Mouse (Mus musculus): ENCODE results near the gene Hoxc4. TPM values are rescaled to one million over a fixed set of nuclear protein-coding genes. Genes with fewer than 3 reads are reported as not detected.

The Hoxc4 gene
- polyA plus RNA-seq, 1 experiment from 2014 or later, result not detected

DNA sequence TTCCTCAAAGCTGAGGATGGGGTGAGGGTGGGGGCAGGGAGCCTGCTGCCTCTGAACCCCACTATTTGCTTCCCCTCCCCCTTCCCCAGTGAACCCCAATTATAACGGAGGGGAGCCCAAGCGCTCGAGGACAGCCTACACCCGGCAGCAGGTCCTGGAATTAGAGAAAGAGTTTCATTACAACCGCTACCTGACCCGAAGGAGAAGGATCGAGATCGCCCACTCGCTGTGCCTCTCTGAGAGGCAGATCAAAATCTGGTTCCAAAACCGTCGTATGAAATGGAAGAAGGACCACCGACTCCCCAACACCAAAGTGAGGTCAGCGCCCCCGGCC lies 16.8 kb downstream of the Hoxc4 start:
- Histone ChIP-seq H3K36me3 (ENCODE audit: poor library complexity, severe bottlenecking) (no peaks in the 10 kb centered on the region), H3K27ac (no peak overlapping the region), H3K4me2 (no peak overlapping the region), H3K9ac (no peak overlapping the region), H3K27me3 (peaks cover 100% of the 10 kb centered on the region), H3K4me1 (no peaks in the 10 kb centered on the region), H3K4me3 (no peak overlapping the region), H3K9me3 (replicated peaks) (no peaks in the 10 kb centered on the region)
- ATAC-seq, result no peak
- 1% methylated on average over 14 of the region's 14 CpGs for WGBS

DNA sequence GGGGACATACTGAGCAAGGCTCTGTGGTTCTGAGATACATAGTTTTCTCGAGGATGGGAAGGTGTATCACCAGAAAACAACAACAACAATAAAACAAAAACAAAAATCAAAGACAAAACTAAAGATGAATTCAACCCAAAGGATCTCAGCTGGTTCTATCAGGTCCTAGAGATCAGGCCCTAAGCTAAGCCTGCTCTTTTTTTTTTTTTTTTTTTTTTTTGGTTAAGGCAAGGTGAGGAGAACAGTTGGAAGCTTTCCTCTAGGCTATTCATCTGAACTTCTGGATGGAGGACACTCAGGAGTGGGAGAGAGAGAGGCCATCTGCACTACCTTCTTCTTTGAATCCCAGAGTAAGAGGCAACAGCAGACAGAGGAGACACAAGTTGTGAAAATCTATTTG lies 18.8 kb downstream of the Hoxc4 start:
- Histone ChIP-seq H3K4me2 (no peak overlapping the region), H3K36me3 (ENCODE audit: poor library complexity, severe bottlenecking) (no peaks in the 10 kb centered on the region), H3K4me1 (no peaks in the 10 kb centered on the region), H3K9ac (no peak overlapping the region), H3K27me3 (peaks cover 100% of the 10 kb centered on the region), H3K27ac (no peak overlapping the region), H3K9me3 (replicated peaks) (no peaks in the 10 kb centered on the region), H3K4me3 (no peak overlapping the region)
- no peak for ATAC-seq
- 15% methylated on average over 1 of the region's 1 CpGs for WGBS

DNA sequence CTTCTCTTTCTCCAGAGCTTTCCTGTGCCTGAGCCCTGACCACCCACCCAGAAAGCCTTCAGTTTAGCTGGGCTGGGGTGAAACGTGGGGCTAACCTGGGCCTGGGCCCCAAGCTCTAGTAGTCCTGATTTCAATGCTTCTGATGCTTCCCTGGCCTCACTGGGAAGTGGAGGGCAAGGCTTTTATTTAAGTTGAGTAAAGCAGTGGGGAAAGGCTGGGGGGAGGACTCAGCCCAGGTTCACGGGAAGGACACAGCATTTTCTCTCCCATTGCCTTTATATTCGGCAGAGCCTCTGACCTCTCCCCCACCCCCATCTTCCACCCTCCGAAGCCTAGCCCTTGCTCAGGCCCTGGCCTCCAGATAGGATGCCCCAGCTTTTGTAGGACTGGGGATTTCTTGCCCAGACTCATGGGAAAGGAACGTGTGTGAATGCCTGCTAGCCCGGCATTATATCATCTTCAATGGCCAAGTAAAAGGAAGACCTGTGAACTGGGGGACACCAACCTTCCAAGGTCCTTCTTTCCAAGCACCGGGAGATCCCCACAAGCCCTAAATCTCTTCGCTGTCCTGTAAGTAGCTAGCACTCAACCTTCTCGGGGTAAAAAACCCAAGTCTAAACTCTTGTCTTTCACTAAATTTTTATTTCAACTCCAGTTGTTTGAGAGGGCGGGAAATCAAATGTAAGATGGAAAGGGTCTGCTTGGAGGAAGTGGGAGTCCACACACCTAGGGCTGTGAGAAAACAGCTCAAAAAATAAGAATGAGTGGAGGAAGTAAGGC lies 20.2 kb downstream of the Hoxc4 start:
- no peak overlapping the region for H3K4me3 ChIP-seq
- no peak overlapping the region for H3K4me2 ChIP-seq
- H3K9ac ChIP-seq, result no peak overlapping the region
- ATAC-seq, result no peak
- H3K9me3 ChIP-seq (replicated peaks), result no peaks in the 10 kb centered on the region
- H3K36me3 ChIP-seq (ENCODE audit: poor library complexity, severe bottlenecking), result no peaks in the 10 kb centered on the region
- H3K27ac ChIP-seq, result no peak overlapping the region
- WGBS, result 5% methylated on average over 10 of the region's 10 CpGs
- peaks cover 100% of the 10 kb centered on the region for H3K27me3 ChIP-seq
- no peaks in the 10 kb centered on the region for H3K4me1 ChIP-seq

DNA sequence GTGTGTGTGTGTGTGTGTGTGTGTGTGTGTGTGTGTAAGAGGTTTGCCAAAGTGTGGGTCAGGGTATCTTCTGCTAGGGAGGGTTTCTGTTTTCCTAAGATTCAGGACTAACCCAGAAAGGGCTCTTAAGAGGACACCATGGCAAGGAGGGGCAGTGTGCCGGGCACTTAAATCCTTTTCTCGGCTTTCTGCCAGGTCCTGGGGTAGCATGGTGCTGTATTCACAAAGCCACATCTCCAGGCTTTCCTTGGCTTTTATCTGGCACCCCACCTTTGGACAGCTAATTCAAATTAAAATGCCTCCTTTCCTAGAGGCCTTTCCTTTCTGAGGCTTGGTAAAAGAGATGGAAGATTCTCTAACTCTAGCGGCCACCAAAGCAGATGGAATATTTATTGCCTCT lies 20.9 kb downstream of the Hoxc4 start:
- H3K9me3 ChIP-seq (replicated peaks), result no peaks in the 10 kb centered on the region
- ATAC-seq, result no peak
- H3K4me2 ChIP-seq, result no peak overlapping the region
- no peak overlapping the region for H3K27ac ChIP-seq
- H3K36me3 ChIP-seq (ENCODE audit: poor library complexity, severe bottlenecking), result no peaks in the 10 kb centered on the region
- H3K9ac ChIP-seq, result no peak overlapping the region
- no peak overlapping the region for H3K4me3 ChIP-seq
- H3K27me3 ChIP-seq, result peaks cover 100% of the 10 kb centered on the region
- WGBS, result 2% methylated on average over 3 of the region's 3 CpGs
- no peaks in the 10 kb centered on the region for H3K4me1 ChIP-seq

DNA sequence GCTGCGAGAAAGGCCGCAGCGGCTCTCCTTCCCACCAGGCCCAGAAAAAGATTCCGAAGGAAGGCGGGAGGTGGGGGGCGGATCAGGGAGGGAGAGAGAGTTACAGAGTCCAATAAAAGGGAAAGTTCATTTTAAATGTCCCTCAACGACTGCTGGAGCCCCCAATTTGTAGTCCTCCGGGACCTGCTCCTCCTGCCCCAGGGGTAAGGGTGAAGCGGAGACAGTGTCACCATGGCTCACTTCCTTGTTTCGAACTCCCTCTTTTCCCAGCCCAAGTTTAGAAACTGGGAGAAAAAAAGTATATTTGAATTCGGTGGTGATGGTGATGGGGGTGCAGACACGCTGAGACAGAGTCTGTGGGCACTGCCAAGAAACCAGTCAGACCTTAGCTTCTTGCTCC lies 21.9 kb downstream of the Hoxc4 start:
- no peak overlapping the region for H3K9ac ChIP-seq
- no peak overlapping the region for H3K4me2 ChIP-seq
- no peak for ATAC-seq
- H3K27me3 ChIP-seq, result peaks cover 100% of the 10 kb centered on the region
- no peaks in the 10 kb centered on the region for H3K9me3 ChIP-seq (replicated peaks)
- no peak overlapping the region for H3K27ac ChIP-seq
- no peaks in the 10 kb centered on the region for H3K36me3 ChIP-seq (ENCODE audit: poor library complexity, severe bottlenecking)
- WGBS, result 2% methylated on average over 12 of the region's 12 CpGs
- no peaks in the 10 kb centered on the region for H3K4me1 ChIP-seq
- H3K4me3 ChIP-seq, result no peak overlapping the region

DNA sequence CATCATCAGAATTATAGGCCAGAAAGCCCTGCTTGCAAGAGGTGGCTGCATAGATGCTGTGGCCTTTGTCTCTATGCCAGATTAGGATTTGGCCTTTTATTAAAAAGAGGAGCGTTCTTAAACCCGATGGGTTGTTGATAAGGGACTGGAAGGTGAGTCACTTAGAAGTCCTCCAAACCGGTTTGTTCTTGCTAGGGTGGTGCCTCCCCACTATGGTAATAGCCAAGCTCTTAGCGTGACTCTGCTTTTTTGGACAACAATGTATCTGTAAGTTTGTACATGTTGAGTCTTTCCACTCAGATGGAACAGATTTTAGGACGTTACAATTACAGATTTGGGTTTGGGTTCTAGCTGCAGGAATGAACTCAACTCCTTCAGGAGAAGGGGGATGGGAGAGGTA lies 22.9 kb downstream of the Hoxc4 start:
- no peak overlapping the region for H3K4me2 ChIP-seq
- no peaks in the 10 kb centered on the region for H3K36me3 ChIP-seq (ENCODE audit: poor library complexity, severe bottlenecking)
- no peaks in the 10 kb centered on the region for H3K4me1 ChIP-seq
- WGBS, result 7% methylated on average over 5 of the region's 5 CpGs
- H3K9me3 ChIP-seq (replicated peaks), result no peaks in the 10 kb centered on the region
- no peak overlapping the region for H3K9ac ChIP-seq
- H3K27me3 ChIP-seq, result peaks cover 98% of the 10 kb centered on the region
- no peak overlapping the region for H3K27ac ChIP-seq
- H3K4me3 ChIP-seq, result no peak overlapping the region
- no peak for ATAC-seq

DNA sequence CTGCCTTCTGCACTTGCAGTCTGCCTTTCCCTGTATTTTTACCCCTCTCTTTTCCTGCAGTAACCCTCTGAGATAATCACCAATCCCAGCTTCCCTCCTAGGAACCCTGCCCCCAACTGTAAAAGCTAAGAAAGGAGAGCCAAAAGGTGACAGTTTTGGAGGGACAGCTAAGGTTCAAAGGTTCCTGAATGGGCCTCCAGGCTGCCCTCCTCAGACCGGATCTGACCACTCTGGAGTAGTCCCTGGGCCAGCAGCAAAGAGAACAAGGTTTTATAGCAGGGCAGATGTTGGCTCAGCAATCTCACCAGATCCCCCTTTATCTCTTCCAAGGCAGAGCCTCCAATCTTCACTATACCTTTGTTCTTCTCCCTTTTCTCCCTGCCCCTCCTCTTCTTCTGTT lies 23.5 kb downstream of the Hoxc4 start:
- no peak overlapping the region for H3K4me3 ChIP-seq
- H3K9me3 ChIP-seq (replicated peaks), result no peaks in the 10 kb centered on the region
- ATAC-seq, result no peak
- no peaks in the 10 kb centered on the region for H3K4me1 ChIP-seq
- H3K27me3 ChIP-seq, result peaks cover 97% of the 10 kb centered on the region
- WGBS, result 0% methylated on average over 1 of the region's 1 CpGs
- no peak overlapping the region for H3K9ac ChIP-seq
- no peaks in the 10 kb centered on the region for H3K36me3 ChIP-seq (ENCODE audit: poor library complexity, severe bottlenecking)
- no peak overlapping the region for H3K4me2 ChIP-seq
- no peak overlapping the region for H3K27ac ChIP-seq

DNA sequence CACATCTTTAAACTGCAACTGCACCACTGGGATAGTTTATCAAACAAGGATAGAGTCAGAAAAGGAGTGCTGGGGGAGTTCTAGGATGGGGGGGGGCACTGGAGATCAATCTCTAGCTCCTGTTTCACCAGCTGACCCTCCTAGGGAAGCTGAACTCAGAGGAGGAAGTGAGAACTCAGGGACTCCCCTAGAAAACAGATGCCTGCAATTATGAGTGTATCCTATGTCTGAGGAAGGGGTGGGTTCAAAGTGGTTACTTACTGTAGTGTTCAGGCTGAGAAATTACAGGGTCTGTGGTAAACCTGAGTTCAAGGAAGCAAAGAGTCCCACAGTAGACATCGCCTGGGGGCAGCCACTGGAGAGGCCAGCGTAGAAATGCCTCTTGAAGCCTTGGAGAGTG lies 32.9 kb downstream of the Hoxc4 start:
- no peak overlapping the region for H3K9ac ChIP-seq
- 83% methylated on average over 2 of the region's 2 CpGs for WGBS
- H3K36me3 ChIP-seq (ENCODE audit: poor library complexity, severe bottlenecking), result no peaks in the 10 kb centered on the region
- no peaks in the 10 kb centered on the region for H3K9me3 ChIP-seq (replicated peaks)
- no peak for ATAC-seq
- H3K27ac ChIP-seq, result no peak overlapping the region
- no peak overlapping the region for H3K4me3 ChIP-seq
- peaks cover 96% of the 10 kb centered on the region for H3K27me3 ChIP-seq
- no peak overlapping the region for H3K4me2 ChIP-seq
- H3K4me1 ChIP-seq, result no peaks in the 10 kb centered on the region

DNA sequence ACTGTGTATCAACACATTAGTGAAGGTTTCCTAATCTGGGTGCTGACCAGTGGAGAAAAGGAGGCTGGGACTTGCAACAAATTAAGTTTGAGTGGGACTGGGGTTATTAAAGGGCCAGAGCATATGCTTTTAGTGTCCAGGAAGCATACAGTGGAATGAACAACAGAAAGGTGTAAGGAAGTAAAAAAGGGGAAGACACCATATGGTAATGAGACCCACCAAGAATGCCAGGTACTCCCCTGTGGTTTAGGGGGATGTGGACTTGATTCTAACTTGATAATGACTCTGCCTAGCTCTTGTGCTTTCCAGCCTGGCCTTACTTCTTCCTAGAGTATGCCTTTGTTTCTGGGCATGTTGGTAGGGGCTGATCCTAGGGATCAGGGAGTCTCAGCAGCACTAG lies 34.5 kb downstream of the Hoxc4 start:
- Histone ChIP-seq H3K9me3 (replicated peaks) (no peaks in the 10 kb centered on the region), H3K4me1 (no peaks in the 10 kb centered on the region), H3K4me3 (no peak overlapping the region), H3K36me3 (ENCODE audit: poor library complexity, severe bottlenecking) (no peaks in the 10 kb centered on the region), H3K9ac (no peak overlapping the region), H3K4me2 (no peak overlapping the region), H3K27me3 (peaks cover 95% of the 10 kb centered on the region), H3K27ac (no peak overlapping the region)
- no peak for ATAC-seq

DNA sequence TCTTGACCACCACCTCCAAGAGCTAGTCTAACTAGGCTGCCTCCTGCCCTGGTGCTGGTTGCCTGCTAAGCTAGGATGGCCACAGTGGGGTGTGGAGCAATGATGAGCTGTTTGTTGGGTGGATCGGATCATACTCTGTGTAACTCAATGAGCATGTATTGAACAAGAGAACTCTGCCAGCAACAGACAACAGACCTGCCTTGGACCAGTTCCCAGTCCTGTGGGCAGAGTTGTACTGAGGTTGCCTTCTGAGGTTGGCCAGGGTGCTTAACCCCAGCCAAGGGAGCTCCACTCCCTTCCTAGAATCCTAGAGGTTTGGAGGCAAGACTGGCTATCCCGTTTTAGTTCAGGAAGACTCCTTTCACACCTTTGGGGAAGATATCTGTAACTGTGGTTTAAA lies 37.7 kb downstream of the Hoxc4 start:
- H3K36me3 ChIP-seq (ENCODE audit: poor library complexity, severe bottlenecking), result no peaks in the 10 kb centered on the region
- peaks cover 95% of the 10 kb centered on the region for H3K27me3 ChIP-seq
- no peak for ATAC-seq
- H3K4me1 ChIP-seq, result no peaks in the 10 kb centered on the region
- H3K9me3 ChIP-seq (replicated peaks), result no peaks in the 10 kb centered on the region
- no peak overlapping the region for H3K4me2 ChIP-seq
- no peak overlapping the region for H3K27ac ChIP-seq
- H3K9ac ChIP-seq, result no peak overlapping the region
- no peak overlapping the region for H3K4me3 ChIP-seq
- 26% methylated on average over 2 of the region's 2 CpGs for WGBS

DNA sequence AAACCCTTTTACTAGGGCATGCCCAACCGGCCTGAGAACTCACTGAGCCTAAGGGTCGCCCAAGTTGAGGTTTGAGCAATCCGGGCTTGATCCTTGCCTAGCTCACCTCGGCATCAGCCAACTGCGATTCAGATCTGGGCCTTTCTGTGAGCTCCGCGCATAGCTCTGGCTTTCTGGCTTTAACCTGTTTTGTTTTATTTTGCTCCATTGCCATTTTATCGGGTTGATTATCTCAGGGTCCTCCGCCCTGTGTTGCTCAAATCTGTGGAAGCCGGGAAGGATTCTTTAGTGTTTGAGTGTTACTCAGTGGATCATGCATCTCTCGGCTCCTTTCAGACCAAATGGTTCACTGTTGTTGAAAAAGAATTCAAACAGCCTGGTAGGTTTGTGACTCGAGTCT lies 40.0 kb downstream of the Hoxc4 start:
- no peaks in the 10 kb centered on the region for H3K4me1 ChIP-seq
- H3K36me3 ChIP-seq (ENCODE audit: poor library complexity, severe bottlenecking), result no peaks in the 10 kb centered on the region
- H3K9ac ChIP-seq, result no peak overlapping the region
- peaks cover 97% of the 10 kb centered on the region for H3K27me3 ChIP-seq
- no peak overlapping the region for H3K4me3 ChIP-seq
- no peak overlapping the region for H3K4me2 ChIP-seq
- WGBS, result 2% methylated on average over 12 of the region's 12 CpGs
- ATAC-seq, result no peak
- no peak overlapping the region for H3K27ac ChIP-seq
- no peaks in the 10 kb centered on the region for H3K9me3 ChIP-seq (replicated peaks)

DNA sequence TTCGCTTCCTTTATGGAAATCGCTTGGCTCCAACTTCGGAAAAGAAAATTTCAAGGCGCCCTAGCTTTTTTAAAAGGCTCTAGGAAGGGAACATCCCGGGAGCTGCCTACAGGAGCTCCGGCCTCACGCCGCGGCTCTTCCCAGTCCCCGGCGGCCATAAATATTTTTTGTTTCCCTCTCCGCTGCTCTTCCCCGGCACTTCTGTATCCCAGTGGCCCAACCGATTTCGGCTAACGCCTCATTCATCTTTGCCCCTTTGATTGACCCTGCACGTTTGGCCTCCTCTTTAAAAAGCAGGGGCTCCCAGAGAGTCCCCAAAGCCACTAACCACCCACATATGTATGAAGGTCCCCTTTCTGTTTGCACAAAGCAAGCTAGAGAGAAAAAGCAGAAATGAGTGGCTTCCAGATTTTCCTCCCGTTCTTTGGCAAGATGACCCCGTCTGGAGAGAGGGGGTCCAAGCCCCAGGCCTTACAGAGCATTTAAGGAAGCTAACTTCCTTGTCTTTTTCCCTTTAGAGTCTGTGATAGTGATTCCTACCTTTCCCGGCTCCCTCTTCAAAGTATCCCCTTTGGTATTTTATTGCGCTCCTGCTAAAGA lies 40.8 kb downstream of the Hoxc4 start:
- no peaks in the 10 kb centered on the region for H3K4me1 ChIP-seq
- H3K27ac ChIP-seq, result no peak overlapping the region
- H3K4me2 ChIP-seq, result no peak overlapping the region
- H3K9me3 ChIP-seq (replicated peaks), result no peaks in the 10 kb centered on the region
- no peaks in the 10 kb centered on the region for H3K36me3 ChIP-seq (ENCODE audit: poor library complexity, severe bottlenecking)
- no peak overlapping the region for H3K9ac ChIP-seq
- no peak overlapping the region for H3K4me3 ChIP-seq
- WGBS, result under 1% methylated on average over 21 of the region's 21 CpGs
- ATAC-seq, result no peak
- H3K27me3 ChIP-seq, result peaks cover 97% of the 10 kb centered on the region

DNA sequence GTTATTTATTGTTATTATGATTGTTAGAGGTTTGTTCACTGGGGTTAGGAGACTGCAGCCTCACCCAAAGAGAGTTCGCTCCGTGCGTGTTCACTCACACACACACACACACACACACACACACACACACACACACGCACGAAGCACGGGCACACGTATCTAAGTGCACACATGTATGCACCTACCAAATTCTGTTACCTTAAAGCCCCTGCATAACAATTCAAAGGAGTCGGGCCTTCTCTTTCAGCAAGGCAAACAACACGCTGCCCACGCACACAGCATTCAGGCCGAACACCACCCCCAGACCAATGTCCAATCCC lies 41.2 kb downstream of the Hoxc4 start:
- Histone ChIP-seq H3K4me2 (no peak overlapping the region), H3K27ac (no peak overlapping the region), H3K9ac (no peak overlapping the region), H3K27me3 (peaks cover 97% of the 10 kb centered on the region), H3K36me3 (ENCODE audit: poor library complexity, severe bottlenecking) (no peaks in the 10 kb centered on the region), H3K4me1 (no peaks in the 10 kb centered on the region), H3K4me3 (no peak overlapping the region), H3K9me3 (replicated peaks) (no peaks in the 10 kb centered on the region)
- no peak for ATAC-seq
- 2% methylated on average over 11 of the region's 11 CpGs for WGBS

Measured in forebrain, embryonic 13.5 days (tissue).